Mouse (Mus musculus) bone marrow, adult 2 months (tissue): ENCODE measurements around the gene Atp13a3.
"Not testable (repeated sequence)": the region's sequence is repeated elsewhere in the genome, so short reads cannot be mapped to it uniquely, and the experiment has no call there.

Source experiments
- CTCF ChIP-seq: fragments of 200-500 bp; IDR thresholded peaks from 2 replicates; pipeline ENCODE4 v1.5.1; 2011; ENCODE audit warnings: low read length, control low read depth; ENCODE audit not compliant: control insufficient read depth, insufficient read depth
- POLR2A ChIP-seq: fragments of 200-500 bp; IDR thresholded peaks from 2 replicates; pipeline ENCODE4 v1.6.1; 2011; ENCODE audit warnings: low read depth, mild to moderate bottlenecking, control low read depth, low read length, borderline replicate concordance; ENCODE audit not compliant: control insufficient read depth

DNA sequence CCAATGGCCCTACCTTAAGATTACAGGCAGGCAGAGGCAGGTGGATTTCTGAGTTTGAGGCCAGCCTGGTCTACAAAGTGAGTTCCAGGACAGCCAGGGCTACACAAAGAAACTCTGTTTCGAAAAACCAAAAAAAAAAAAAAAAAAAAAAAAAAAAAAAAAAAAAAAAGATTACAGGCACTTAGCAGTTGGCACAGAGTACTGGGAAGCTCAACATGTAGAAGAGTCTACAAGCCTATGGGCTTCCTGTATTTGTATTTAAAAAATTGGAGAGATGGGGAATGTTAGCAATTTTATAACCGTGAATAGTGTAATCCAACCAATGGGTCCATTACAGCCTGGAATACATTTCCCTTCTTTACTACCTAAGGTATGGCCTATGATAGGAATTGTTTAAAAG is 45.4 kb upstream of the Atp13a3 start:
- not testable (repeated sequence) for TF ChIP-seq CTCF, POLR2A
